Mouse (Mus musculus) layer of hippocampus, postnatal 36 days (tissue): ENCODE data around the gene Gm45208. TPM values are rescaled to one million over a fixed set of nuclear protein-coding genes. Genes with fewer than 3 reads are reported as not detected.

Experiments
- DNase-seq, 2 experiments: peaks; one replicate each; pipeline ENCODE4 v3.0.0; 2022
- total RNA-seq, 2 experiments: library from RNA; stranded (reverse); gene quantifications; 2 replicates each; pipeline ENCODE4 v1.2.3; 2021

Gene Gm45208
- total RNA-seq, 2 experiments from 2014 or later: 0.61 TPM; not detected in 1

- DNase-seq: no peak
Observed at GRCm38 (mm10) chrX:7775501-7776205, 53.6 kb downstream of the Gm45208 start.

GRCm38 (mm10) chrX:7776329-7777082 is 54.5 kb downstream of the Gm45208 start:
- DNase-seq: no peak

- DNase-seq: no peak
Observed at GRCm38 (mm10) chrX:7778450-7779244, 56.6 kb downstream of the Gm45208 start.

- DNase-seq: no peak
Observed at GRCm38 (mm10) chrX:7779294-7779693, 57.2 kb downstream of the Gm45208 start.

Other genes with a start within 250 kb of the Gm45208 start
- gene Foxp3, start 148.6 kb upstream of the Gm45208 start, total RNA-seq: under 1 TPM in 1 of 2 experiments, not detected in 1; 0.23 TPM
- gene Ppp1r3f, start 148.0 kb upstream of the Gm45208 start, total RNA-seq: 10 to 100 TPM; 15.3 to 18.4 TPM
- 10 to 100 TPM; 23.7 to 26.3 TPM for gene Ccdc22, start 116.7 kb upstream of the Gm45208 start, total RNA-seq
- gene Cacna1f, start 115.2 kb upstream of the Gm45208 start, total RNA-seq: not detected
- gene Syp, start 83.8 kb upstream of the Gm45208 start, total RNA-seq: 1,000 to 10,000 TPM; 1,719 to 2,032 TPM
- under 1 TPM; 0.62 to 0.99 TPM for gene Prickle3, start 65.0 kb upstream of the Gm45208 start, total RNA-seq
- 1 to 10 TPM; 5.1 to 5.7 TPM for gene Plp2, start 50.9 kb upstream of the Gm45208 start, total RNA-seq
- gene Magix, start 41.0 kb upstream of the Gm45208 start, total RNA-seq: under 1 TPM; 0.15 to 0.30 TPM
- gene Gpkow, start 25.1 kb upstream of the Gm45208 start, total RNA-seq: 10 to 100 TPM; 35.0 to 36.2 TPM
- 10 to 100 TPM; 56.6 to 65.1 TPM for gene Wdr45, start 7.9 kb upstream of the Gm45208 start, total RNA-seq
- 100 to 1,000 TPM; 101 to 104 TPM for gene Praf2, start 6.2 kb downstream of the Gm45208 start, total RNA-seq
- gene Ccdc120, start 28.7 kb downstream of the Gm45208 start, total RNA-seq: 10 to 100 TPM; 14.3 to 16.0 TPM
- gene Tfe3, start 40.3 kb downstream of the Gm45208 start, total RNA-seq: 10 to 100 TPM; 26.7 to 27.4 TPM
- 100 to 1,000 TPM in 1 of 2 experiments, 10 to 100 TPM in 1; 92.2 to 106 TPM for gene Gripap1, start 67.5 kb downstream of the Gm45208 start, total RNA-seq
- 10 to 100 TPM in 1 of 2 experiments, 1 to 10 TPM in 1; 7.3 to 10.3 TPM for gene Kcnd1, start 100.0 kb downstream of the Gm45208 start, total RNA-seq
- 10 to 100 TPM; 79.8 to 82.6 TPM for gene Otud5, start 119.1 kb downstream of the Gm45208 start, total RNA-seq
- gene Pim2, start 156.0 kb downstream of the Gm45208 start, total RNA-seq: 10 to 100 TPM; 57.8 to 58.6 TPM
- gene Slc35a2, start 161.8 kb downstream of the Gm45208 start, total RNA-seq: 10 to 100 TPM; 39.9 to 40.9 TPM
- 10 to 100 TPM; 82.7 to 83.6 TPM for gene Pqbp1, start 177.0 kb downstream of the Gm45208 start, total RNA-seq
- gene Timm17b, start 177.1 kb downstream of the Gm45208 start, total RNA-seq: 10 to 100 TPM; 22.2 to 24.0 TPM
- not detected for gene Gm10491, start 185.6 kb downstream of the Gm45208 start, total RNA-seq
- 1 to 10 TPM in 1 of 2 experiments, not detected in 1; 1.2 TPM for gene Gm10490, start 187.3 kb downstream of the Gm45208 start, total RNA-seq
- 100 to 1,000 TPM; 365 to 412 TPM for gene Pcsk1n, start 197.6 kb downstream of the Gm45208 start, total RNA-seq
- not detected for gene Eras, start 206.4 kb downstream of the Gm45208 start, total RNA-seq
- gene Hdac6, start 225.6 kb downstream of the Gm45208 start, total RNA-seq: 10 to 100 TPM; 50.6 to 50.8 TPM